Mouse (Mus musculus): ENCODE measurements around the gene Taf10.

DNA sequence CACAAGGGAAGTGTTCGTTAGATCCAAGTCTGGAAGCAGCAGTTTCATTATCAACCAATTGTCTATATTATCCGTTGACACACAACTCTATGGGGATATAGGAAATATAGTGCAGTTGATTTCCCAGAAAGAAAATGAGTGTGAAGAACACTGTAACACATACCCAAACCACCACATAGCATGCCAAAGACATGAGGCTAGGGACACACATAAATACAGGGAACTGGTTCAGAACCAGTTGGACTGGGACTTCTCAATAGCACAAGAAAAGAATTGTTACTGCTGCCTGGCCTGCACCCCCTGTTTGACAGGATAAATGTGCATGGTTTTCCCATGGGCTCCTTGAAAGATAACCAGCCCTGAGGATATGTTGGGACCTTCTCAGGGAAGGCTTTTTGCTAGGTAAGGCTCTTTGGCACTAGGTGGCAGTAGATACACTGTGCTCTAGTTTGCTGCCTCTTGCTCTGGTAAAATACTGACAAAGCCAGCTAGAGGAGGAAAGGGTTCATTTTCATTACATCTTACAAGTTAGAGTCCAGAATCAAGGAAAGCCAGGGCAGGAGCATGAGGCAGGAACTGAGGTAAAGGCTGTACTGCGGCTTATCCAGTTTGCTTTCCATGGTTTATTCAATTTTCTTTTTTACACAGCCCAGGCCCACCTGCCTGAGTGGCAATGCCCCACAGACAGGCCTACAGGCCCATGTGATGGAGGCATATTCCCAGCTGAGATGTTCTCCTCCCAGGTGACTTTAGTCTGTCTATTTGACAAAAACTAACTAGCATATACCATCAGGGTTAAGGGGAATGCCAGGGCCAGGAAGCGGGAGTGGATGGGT, 17.8 kb downstream of the Taf10 start:
- no peak for TF ChIP-seq TCF12 (IDR thresholded peaks at IDR 0.05; ENCODE audit: low read depth, low read length)
- no peak for TF ChIP-seq ELF1 (IDR thresholded peaks at IDR 0.05; ENCODE audit: low read depth, low read length)
- no peak for TF ChIP-seq POLR2A (IDR thresholded peaks at IDR 0.05; ENCODE audit: control insufficient read depth in 1 of 2, insufficient read depth in 1 of 2, low read depth in 1 of 2, low read length in 2 of 2, poor library complexity in 1 of 2)
- TF ChIP-seq HCFC1 (IDR thresholded peaks at IDR 0.05; ENCODE audit: low read depth, low read length) = no peak
- TF ChIP-seq CHD1 (IDR thresholded peaks at IDR 0.05; ENCODE audit: low read depth, low read length) = no peak
- no peak for TF ChIP-seq TBP (IDR thresholded peaks at IDR 0.05; ENCODE audit: low read depth, low read length)
- no peak for TF ChIP-seq EP300 (IDR thresholded peaks at IDR 0.05; ENCODE audit: low read depth in 1 of 2, low read length in 2 of 2)
- TF ChIP-seq CTCF (IDR thresholded peaks at IDR 0.05 in 2 of 3, conservative IDR thresholded peaks at IDR 0.05 in 1 of 3; ENCODE audit: control insufficient read depth in 1 of 3, insufficient read depth in 1 of 3, low read depth in 2 of 3, low read length in 3 of 3, poor library complexity in 1 of 3, severe bottlenecking in 1 of 3) = peak; percentile 53 to 85 (median 80)
- no peak for TF ChIP-seq ETS1 (IDR thresholded peaks at IDR 0.05; ENCODE audit: low read depth, low read length)
- TF ChIP-seq NELFE (IDR thresholded peaks at IDR 0.05; ENCODE audit: low read depth, low read length) = no peak
- TF ChIP-seq GATA1 (IDR thresholded peaks at IDR 0.05; ENCODE audit: low read depth, low read length) = no peak
- no peak for TF ChIP-seq USF1 (IDR thresholded peaks at IDR 0.05; ENCODE audit: low read depth, low read length)

All from MEL (cell line).